In genomic region chr10:24235426-24236283, GRCm38 (mm10) we compare ENCODE assay signal across 14 mouse cellular contexts. TPM values are rescaled to one million over a fixed set of nuclear protein-coding genes. Genes with fewer than 3 reads are reported as not detected.
DNase-seq lines count a peak whose midpoint lies in the region; ATAC-seq and TF ChIP-seq lines count a peak whose summit lies in the region.
"Had no signal": no experiment of that assay in that cellular context is flagged by ENCODE, and none has a peak within 500 bp of the region (broad histone marks: within the 10 kb centered on the region; RNA-seq: fewer than 3 reads in every experiment).

No protein-coding gene starts in this region.

- no peak for TF ChIP-seq CTCF in gastrocnemius, adult 2 months (IDR thresholded peaks at IDR 0.05)

- H3K9me3 ChIP-seq in midbrain, embryonic 15.5 days = no peaks in the 10 kb centered on the region
- H3K9me3 ChIP-seq: stomach, embryonic 15.5 days had no signal

- no peak overlapping the region for H3K9ac ChIP-seq in midbrain, embryonic 15.5 days
- H3K9ac ChIP-seq: stomach, embryonic 15.5 days had no signal

- H3K36me3 ChIP-seq in midbrain, embryonic 15.5 days (replicated peaks) = no peaks in the 10 kb centered on the region
- H3K36me3 ChIP-seq: stomach, embryonic 15.5 days had no signal

- intact Hi-C loops in gastrocnemius, adult 2 months (cut with DNase I) = no loop called here
- intact Hi-C loops in heart, postnatal 36 days (cut with DNase I) = no loop called here

- peak overlapping the region; percentile 50 for H3K4me3 ChIP-seq in gastrocnemius, adult 2 months
- no peak overlapping the region for H3K4me3 ChIP-seq in midbrain, embryonic 15.5 days
- H3K4me3 ChIP-seq: stomach, embryonic 15.5 days had no signal

- peaks cover 4% of the 10 kb centered on the region; the same call in 1 of the 2 replicates for H3K4me1 ChIP-seq in midbrain, embryonic 15.5 days
- H3K4me1 ChIP-seq: stomach, embryonic 15.5 days had no signal

- WGBS in midbrain, embryonic 15.5 days = 43% methylated on average over 23 of the region's 23 CpGs

- peak; percentile 83 for ATAC-seq in frontal cortex, adult (ENCODE audit: low TSS enrichment)
- ATAC-seq in midbrain, embryonic 15.5 days (replicated peaks) = peak; percentile 60; the same call in 1 of the 2 replicates
- ATAC-seq: Patski had no signal

- no peaks in the 10 kb centered on the region for H3K27me3 ChIP-seq in midbrain, embryonic 15.5 days (replicated peaks)
- H3K27me3 ChIP-seq: stomach, embryonic 15.5 days had no signal

- no peak for DNase-seq in gastrocnemius, adult 2 months
- no peak for DNase-seq in gastrocnemius, adult 18-20 months (ENCODE audit: low spot score)
- DNase-seq in A20 (ENCODE audit: low read depth, low spot score) = peak; percentile 87
- no peak for DNase-seq in adrenal gland, adult 18-20 months (ENCODE audit: low spot score in 2 of 2)
- DNase-seq in cerebellum, adult 9-11 months = no peak
- no peak for DNase-seq in heart, postnatal 36 days
- DNase-seq: gastrocnemius, postnatal 10 days; liver; lung, postnatal 4 days had no signal

- no peak overlapping the region for H3K27ac ChIP-seq in gastrocnemius, adult 2 months
- no peak overlapping the region for H3K27ac ChIP-seq in midbrain, embryonic 15.5 days
- H3K27ac ChIP-seq: stomach, embryonic 15.5 days had no signal

- H3K4me2 ChIP-seq in midbrain, embryonic 15.5 days = peak overlapping the region; percentile 30
- H3K4me2 ChIP-seq: stomach, embryonic 15.5 days had no signal

RNA-seq across cellular contexts. Expression of gene Moxd1, which starts 12.3 kb away (rescaled TPM):
- under 1 TPM; 0.28 to 0.94 TPM for total RNA-seq in gastrocnemius, adult 2 months (2021)
- total RNA-seq in gastrocnemius, adult 18-20 months (2021) = under 1 TPM; 0.55 to 0.59 TPM
- polyA plus RNA-seq in midbrain, embryonic 15.5 days (2015; fragmentation: Nextera tagmentation; extraction: Ambion mirVana) = 1.2 and 1.8 TPM in 2 replicates
- total RNA-seq in adrenal gland, adult 18-20 months (2021) = under 1 TPM in 1 of 2 experiments, not detected in 1; 0.26 TPM
- under 1 TPM; 0.11 to 0.30 TPM for total RNA-seq in heart, postnatal 36 days (2021)
- polyA plus RNA-seq: C2C12, Patski had no signal
